Mouse (Mus musculus) R1 (cell line): ENCODE results near the gene Lad1.

ENCODE experiments used
- DNase-seq: peaks from one replicate; pipeline ENCODE4 v3.0.0-alpha.2; 2018; ENCODE audit warnings: low read depth, low spot score

Gene Lad1

GRCm38 (mm10) chr1:135818481-135819086 lies at the start of gene Lad1:
Lad1 (plus strand) TSS chr1:135818598.
- no peak for DNase-seq

GRCm38 (mm10) chr1:135770237-135770636 lies 48.2 kb upstream of the Lad1 start:
- DNase-seq: no peak

- no peak for DNase-seq
Measured at GRCm38 (mm10) chr1:135770896-135771572, 47.4 kb upstream of the Lad1 start.

- no peak for DNase-seq
Measured at GRCm38 (mm10) chr1:135771573-135771970, 46.8 kb upstream of the Lad1 start.

- DNase-seq: no peak
Measured at GRCm38 (mm10) chr1:135776596-135776995, 41.8 kb upstream of the Lad1 start.

GRCm38 (mm10) chr1:135777046-135777445 lies 41.4 kb upstream of the Lad1 start:
- DNase-seq: no peak

- DNase-seq: no peak
Measured at GRCm38 (mm10) chr1:135778780-135779535, 39.4 kb upstream of the Lad1 start, which contains the start of gene Tnni1. Tnni1 (plus strand) TSS chr1:135779434.

- DNase-seq: peak; percentile 41
Measured at GRCm38 (mm10) chr1:135780649-135781048, 37.7 kb upstream of the Lad1 start.

- DNase-seq: peak; percentile 68
Measured at GRCm38 (mm10) chr1:135781220-135781619, 37.2 kb upstream of the Lad1 start.

- DNase-seq: no peak
Measured at GRCm38 (mm10) chr1:135782816-135783215, 35.6 kb upstream of the Lad1 start.

- DNase-seq: peak; percentile 90
Measured at GRCm38 (mm10) chr1:135787799-135788198, 30.6 kb upstream of the Lad1 start.

GRCm38 (mm10) chr1:135788708-135789107 lies 29.7 kb upstream of the Lad1 start:
- DNase-seq: peak; percentile 71

GRCm38 (mm10) chr1:135789815-135790214 lies 28.6 kb upstream of the Lad1 start:
- DNase-seq: peak; percentile 86

GRCm38 (mm10) chr1:135792143-135792939 lies 26.1 kb upstream of the Lad1 start:
- DNase-seq: peak; percentile 97

- DNase-seq: no peak
Measured at GRCm38 (mm10) chr1:135793370-135794215, 24.8 kb upstream of the Lad1 start.

GRCm38 (mm10) chr1:135794216-135795134 lies 23.9 kb upstream of the Lad1 start:
- peak; percentile 48 for DNase-seq

GRCm38 (mm10) chr1:135798492-135798891 lies 19.9 kb upstream of the Lad1 start:
- DNase-seq: no peak

- DNase-seq: no peak
Measured at GRCm38 (mm10) chr1:135799109-135799627, 19.2 kb upstream of the Lad1 start.

GRCm38 (mm10) chr1:135800192-135800950 lies 18.0 kb upstream of the Lad1 start:
- DNase-seq: no peak
